Mouse (Mus musculus): ENCODE data around the gene Hemk1.

The Hemk1 gene

DNA sequence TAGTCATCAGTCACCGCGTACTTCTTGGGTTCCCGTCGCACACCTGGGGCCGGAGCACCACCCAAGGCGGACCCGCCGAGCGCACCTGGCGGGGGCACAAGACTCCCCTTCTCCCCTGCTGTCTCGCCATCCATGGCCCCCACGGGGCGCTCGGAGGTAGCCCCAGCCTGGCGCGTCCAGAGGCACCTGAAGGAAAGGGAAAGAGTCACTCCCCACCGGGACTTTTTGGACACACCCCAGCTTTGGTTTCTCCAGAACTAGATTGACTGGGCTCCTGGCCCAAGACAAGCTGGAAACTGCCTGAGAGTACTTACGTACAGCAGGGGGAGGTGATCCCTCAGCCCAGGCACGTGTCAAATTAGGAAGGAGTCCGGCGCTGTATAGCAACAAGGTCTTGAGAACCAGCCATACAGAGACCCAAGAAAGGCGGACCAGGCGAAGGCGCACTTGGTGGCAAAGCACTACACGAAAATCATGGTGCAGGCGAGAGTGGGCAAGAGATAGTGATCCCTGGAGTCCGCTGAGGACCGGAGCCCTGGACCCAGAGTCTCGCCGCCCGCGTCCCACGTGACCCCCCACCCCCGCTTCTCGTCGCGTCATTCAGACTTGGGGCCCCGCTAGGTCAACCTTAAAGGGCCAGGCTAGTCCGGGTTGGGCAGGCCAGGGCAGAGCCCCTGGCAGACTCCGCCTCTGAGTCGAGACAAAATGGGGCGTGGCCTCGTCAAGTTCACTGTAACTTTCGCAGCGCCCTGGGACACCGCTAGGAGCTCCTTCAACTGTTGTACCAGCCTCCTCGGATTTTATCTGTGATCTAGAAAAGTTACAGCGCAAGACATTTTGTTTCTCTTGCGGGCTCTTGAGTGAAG, 48.7 kb downstream of the Hemk1 start, which contains the start of gene Mapkapk3:
Gene Mapkapk3 (minus strand): TSS at position 667 of the 866 bp plus-strand sequence.
- peak; percentile 44 to 68 for DNase-seq

DNA sequence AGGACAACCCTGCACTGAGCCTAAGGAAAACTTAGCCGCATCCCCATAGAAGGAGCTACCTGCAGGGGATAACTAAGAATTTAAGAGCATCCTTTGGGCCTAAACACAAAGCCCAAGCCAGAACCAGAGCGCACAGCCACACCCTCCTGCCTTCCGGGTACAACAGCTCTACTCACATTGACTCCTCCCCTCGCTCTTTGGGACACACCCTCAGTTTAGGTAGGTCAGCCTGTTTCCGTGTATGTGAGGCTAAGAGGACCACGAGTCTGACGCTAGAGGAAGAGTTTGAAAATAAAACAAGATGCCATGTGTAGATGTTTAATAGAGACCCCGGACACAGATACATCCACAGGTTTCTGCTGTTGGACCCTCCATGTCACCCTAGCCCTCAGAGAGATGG, 49.4 kb downstream of the Hemk1 start:
- no peak for DNase-seq

DNA sequence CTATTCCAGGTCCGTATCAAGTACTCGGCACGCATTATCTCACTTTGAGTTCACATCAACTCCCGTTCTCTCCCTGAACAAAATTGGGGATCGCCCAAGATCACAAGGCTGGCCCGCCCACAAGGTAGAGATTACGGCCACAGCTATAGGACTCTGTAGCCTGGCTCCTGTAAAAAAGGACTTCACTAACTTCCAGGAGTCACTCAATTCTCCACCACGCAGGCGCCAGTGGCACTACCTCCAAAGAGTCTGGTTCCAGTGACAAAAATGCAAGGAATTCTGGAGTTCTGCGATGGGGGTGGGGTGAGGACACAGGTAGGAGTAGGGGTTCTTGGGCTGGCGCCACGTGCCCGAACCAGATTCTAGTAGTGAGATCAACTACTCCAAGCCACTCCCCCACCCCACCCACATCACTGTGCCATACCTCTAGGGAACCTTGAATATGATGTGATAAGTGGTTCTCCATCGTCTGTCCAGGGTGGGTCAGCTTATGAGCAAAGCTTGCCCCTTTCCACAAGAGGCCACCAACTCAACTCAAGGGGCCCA, 50.0 kb downstream of the Hemk1 start:
- no peak for DNase-seq

DNA sequence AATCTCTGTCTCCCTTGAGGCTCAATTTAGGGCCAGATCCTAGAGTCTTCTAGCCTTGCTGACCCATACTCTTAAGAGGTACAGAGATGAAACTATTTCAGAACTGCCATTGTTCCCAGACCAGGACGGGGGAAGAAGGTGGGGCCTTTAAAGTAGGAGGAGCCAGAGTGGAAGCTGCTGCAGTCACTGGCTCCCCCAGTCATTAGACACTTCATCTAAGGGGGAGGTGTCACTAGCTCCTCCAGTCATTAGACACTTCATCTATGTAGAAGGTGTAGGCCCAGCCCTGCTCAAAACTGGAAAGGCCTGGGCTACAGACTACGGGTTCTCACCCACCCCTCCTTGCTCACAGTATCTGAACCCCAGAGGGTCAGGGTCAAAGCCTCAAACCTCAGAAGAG, 50.9 kb downstream of the Hemk1 start:
- DNase-seq = no peak

DNA sequence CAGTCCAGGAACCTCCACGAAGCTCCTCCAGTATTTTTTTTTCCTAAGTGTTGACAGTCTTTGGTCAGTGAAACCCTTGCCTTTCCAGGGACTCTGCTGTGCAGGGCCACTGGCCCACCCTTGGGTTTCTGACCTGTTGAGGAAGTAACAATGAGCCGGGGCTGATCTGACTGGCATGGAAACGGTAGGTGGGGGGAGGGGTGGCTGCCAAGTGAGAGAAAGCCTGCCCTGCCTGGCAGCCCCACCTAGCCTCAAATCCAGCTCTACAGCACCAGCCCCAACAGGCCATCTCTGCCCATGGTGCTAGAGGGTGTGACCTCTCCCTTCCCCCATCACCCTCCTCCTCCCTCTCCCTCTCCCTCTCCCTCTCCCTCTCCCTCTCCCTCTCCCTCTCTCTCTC, 53.1 kb downstream of the Hemk1 start:
- peak in 1 of 2 experiments; percentile 35 for DNase-seq

DNA sequence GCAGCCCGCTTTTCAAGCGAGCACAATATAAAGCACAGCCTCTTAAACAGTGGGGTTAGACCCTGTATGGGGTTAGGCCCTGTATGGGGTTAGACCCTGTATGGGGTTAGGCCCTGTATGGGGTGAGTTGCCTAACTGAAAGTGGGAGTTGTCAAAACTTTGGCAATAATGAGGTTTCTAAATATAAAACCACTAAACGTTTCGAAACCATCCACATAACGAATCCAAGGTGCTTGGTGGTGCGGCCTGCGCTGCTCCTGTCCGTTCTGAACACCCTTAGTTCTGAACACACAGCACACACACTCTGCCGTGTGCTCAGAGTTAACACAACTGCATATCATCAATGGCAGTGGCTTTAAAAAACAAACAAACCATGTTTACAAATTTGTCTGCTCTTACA, 55.2 kb downstream of the Hemk1 start:
- no peak for DNase-seq

DNA sequence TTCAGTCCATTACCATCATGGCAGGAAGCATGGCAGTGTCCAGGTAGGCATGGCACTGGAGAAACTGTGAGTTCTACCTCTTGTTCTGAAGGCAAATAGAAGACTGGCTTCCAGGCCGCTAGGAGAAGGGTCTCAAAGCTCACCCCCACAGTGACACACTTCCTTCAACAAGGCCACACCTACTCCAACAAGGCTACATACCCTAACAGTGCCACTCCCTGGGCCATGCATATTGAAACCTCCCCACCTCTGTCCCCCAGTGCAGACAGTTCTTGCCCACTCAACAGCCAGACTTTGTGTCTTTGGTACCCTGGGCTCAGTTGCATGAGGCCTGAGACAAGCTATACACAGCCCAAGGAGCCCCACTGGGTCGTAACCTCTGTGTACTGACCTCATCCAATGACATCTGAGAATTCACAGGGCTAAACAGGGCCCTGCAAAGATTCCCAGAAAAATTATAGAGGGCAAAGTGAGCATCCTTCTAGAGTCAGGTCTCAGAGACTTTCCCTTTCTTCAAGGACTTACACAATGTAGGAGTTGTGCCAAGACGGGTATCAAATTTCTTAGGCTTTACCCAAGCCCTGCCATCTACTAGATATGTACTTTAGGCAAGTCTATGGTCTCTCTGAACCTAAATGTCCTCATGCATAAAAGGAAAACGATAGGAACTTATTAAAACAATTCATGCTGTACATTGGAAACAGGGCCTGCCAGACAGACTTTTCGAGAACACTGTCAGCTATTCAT, 56.7 kb downstream of the Hemk1 start:
- no peak for DNase-seq

DNA sequence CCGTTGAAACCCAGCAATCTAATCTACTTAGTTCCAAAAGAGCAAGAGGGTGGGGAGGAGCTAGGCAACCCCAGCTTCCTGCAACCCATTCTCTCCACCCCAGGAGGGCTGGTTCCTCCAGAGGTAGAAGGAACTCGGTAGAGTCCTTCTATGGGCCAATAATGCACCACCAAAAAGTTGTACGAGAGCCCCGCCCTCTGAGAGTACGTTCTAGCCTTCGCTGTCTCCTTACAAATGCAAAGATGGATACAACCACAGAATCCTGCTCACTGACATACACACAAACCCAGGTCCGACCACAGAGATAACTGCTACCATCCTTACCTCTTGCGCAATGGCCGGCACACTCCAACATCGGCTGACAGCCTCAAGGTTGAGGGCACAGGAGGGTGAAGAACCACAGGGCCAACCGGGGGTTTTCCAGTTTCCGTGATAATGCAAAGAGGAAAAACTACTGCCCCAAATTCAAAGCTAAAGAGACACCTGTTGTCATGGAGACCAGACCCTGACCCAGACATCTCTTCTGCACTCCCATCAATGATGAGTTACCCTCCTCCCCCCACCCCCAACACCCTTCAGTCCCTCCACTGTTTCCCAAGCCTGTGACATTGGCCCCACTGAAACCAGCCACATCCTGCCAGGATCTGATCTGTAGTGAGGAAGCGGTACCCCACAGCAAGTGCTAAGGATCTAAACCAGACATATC, 57.7 kb downstream of the Hemk1 start:
- DNase-seq = no peak

DNA sequence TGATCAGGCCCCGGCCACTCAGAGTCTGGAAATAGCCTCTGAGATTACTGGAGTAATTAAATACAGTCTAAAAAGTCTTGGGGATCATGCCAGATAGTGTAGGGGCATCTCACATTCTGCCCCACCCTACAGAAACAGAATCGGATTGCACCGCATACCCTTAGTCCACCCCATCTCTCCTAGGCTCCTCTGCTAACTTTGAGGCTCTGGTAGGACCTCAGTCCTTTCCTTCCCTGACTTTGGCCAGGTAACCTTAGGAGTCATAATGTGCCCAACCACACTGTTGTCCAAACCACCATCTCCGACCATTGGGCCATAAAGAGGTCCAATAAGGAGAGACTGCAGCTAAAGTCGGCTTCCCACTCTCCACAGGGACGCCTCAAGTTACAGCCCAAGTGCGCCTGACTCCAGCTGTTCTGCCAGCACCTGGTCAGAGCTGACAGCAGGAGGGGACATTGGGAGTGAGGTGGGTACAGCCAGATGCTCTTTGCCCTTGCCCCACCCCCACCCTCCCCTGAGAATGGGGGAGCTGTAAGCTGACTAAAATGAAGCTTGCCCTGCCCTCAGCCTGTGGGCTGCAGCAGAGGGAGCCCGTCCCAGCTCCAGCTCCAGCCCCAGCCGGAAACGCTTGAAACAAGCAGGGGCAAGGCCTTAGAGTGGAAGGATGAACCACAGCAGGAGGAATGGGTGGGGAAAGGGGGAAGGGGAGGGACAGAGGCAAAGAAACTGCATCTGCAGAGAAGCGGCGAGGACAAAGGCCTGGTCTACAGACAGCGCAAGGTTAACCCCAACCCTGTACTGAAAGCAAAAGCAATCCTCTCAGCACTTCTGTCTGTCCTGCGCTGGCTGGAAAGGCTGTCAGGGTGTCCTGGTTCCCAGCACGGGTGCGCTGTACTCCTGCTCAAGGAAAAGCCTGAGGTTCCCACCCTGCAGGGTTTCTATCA, 58.5 kb downstream of the Hemk1 start:
- no peak for DNase-seq

DNA sequence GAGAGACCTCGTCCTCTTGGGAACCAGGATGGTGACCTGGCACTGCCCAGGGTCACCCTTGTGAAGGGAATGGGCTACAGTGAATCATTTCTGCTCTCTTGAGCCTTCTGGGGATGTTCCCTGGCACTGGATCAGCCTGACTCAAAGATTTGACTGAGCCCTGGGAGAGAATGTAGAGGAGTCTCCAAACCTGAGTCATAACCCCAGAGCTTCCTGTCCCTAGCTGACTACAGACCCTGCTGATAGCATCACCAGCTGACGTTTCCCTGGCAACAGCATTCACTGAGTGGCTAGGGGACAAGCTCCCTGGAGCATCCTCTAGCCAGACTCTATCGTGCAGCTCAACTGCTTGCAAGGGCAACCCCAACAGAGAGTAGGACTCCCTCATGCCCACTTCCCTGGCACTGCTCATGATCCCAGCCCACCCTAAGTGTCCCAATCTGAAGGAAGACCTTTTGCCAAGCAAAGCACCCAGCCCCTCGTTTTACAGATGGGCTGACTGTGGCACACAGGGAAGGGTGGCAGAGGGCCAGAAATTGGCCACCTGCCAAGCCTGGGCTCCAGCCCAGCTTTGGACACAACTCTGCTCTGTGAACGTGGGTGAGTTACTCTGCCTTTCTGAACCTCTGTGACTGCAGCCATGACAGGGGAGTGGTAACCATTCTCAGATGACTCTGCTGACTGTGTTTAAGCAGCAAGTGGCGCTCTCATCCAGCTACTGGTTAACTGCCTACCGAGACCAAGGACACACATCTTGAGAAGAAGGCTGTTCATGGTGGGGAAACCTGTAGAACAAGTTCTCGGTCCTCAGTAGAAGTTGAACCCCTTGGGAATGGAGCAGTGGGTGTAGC, 59.4 kb downstream of the Hemk1 start:
- DNase-seq = peak; percentile 83 to 87

DNA sequence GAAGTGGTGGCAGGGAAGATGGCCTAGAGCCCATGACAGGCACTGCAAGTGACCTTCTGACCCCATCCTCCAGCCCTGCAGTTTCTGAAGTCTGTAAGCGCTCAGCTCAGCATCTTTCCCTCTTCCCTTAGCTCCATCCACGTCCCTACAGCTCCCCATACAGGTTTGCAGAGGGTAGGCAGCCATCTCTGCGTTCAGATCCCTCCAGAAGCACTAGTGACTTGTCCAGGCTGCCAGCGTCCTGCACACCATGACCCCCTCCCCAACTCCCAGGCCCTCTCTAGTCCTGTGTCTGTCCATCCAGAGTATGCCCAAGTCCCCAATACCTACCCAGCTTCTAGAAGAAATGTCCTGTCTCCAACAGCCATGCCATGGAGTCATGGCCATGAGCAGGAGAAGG, 60.0 kb downstream of the Hemk1 start:
- DNase-seq = peak; percentile 54 to 56

DNA sequence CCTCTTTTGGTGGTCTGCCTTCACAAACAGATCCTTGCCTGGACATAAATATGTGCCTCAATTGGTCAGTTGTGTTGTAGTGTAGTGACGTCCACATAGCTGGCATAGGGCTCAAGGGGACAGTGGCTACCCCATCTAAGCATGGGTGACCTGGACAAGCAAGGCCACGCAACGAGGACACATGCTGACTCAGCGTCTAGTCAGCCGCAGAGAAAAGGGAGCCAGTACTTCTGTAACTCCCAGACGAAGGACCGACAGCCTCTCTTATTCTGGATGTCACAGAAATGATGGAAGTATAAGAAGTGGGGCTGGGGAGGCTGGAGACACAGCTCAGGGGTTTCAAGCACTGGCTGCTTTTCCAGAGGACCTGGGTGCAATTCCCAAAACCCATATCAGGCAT, 60.5 kb downstream of the Hemk1 start:
- no peak for DNase-seq
